Mouse (Mus musculus) neutrophil, adult 5-6 weeks (primary cell): ENCODE results near the gene Crhr1. TPM values are rescaled to one million over a fixed set of nuclear protein-coding genes. Genes with fewer than 3 reads are reported as not detected.
A peak's percentile ranks its signal among the peaks of the same experiment; 100 is the strongest.

Source experiments
- ATAC-seq: fragments of 151-379, 151-347 bp; 2 replicates; pipeline ENCODE4 v1.8.0; 2017; ENCODE audit warnings: mild to moderate bottlenecking, moderate TSS enrichment; ENCODE audit not compliant: insufficient number of reproducible peaks, poor library complexity, low FRiP score, severe bottlenecking; ENCODE audit errors: extremely low read depth
- total RNA-seq: library from RNA; stranded (forward); fragments of 200-1000 nt; gene quantifications from 2 replicates; pipeline ENCODE4 v1.2.3, GENCODE M21; 2017

Gene Crhr1
- total RNA-seq, 1 experiment from 2014 or later: not detected

DNA sequence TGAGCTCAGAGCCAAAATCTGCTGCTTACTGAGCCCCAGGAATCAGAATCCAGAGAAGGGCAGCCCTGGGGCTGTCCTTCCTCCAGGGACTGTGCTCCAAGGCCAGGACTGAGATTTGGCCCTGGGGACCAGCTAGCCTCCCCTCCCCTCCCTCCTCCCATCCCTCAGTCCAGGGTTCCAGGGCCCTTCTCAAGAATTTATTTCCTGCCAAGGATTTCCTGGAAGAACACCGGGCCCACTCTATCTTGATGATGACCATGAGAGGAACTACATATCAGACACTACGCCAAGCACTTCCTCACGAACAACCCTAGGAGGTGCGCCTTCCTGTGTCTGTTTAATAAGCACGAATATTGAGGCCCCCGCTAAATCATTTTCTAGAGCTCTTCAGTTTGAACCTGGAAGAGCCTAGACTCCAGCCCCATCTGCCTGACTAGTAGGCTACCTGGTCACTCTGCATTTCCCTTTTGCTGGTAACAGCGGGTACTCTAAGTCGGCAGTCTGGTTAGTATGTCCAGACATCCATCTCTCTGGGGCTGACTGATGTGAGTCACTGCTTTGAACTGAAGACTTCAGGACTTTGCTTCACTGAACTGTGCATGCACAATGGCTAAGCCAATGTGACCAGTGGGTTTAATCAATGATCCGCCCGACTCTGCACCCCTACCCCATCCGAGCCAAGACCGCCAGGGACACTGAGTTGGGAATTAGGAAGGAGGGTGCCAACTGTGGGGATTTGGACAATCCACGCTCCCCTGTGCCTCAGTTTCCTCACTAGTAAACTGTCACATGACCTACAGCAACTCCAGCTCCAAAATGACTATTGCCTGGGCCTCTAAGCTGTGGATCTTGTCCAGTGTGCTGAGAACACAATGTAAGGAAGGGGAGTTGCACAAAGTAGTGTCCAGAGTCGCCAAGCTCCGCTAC, 1.7 kb upstream of the Crhr1 start:
- no peak for ATAC-seq

DNA sequence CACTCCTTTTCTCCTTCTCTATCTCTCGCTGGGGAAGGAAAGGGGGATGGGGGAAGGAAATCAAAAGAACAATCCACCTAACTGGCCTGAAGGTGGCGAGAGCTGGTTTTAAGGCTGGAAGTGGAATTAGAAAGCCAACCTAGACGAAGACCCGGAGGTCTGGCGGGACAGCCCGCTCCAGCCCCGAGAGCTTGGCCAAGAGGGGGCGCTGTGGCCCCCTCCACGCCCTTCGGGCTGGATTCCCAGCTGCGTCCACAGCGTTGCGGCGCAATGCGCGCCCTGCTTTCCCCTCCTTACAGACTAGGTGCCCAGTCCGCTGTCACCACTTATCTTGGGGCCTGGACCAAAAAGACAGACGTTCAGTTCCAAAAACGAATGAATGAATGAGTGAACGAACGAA, 899 bp upstream of the Crhr1 start:
- ATAC-seq: no peak

DNA sequence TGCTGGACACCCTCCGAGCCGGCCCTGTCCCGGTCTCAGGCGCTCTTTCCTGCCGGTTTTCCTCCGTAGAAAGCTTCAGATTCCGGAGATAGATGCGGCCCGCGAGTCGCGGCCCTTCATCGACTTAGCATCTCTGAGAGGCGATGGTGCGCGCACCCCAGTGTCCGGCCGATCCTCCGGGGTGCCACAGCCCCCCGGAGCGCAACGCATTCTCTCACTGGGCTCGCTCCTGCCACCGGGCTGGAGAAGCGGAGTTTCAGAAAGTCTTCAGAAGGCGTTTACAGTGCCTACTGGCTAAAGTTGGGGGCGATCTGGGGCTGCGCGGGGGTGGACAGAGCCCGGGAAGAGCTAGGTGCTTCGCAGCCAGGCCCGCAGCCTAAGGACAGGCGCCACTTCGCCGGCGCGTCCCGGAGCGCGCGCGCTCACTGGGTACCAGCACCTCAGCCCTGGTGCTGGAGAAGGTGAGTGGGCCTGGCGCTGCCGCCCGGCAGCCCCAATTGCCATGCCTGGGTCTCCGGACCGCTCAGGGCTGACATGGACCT, 858 bp downstream of the Crhr1 start:
- no peak for ATAC-seq

DNA sequence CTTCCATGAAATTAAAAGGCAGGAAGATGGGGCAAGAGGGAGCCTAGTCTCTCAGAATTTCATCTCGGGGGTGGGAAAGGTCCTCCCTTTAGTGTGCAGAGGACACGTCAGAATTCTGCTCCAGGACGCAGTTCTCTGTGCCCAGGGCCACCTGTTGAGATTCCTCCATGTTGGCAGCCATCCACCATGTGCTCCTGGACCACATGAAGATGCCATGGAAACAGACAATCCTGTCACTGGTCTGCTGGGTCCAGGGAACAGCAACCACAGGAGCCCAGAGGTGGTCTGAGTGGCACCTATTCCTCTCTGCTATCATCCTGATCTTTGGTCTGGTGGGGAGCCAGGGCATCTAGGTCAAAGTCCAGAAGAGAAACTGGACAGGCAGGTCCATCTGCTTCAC, 6.3 kb downstream of the Crhr1 start:
- no peak for ATAC-seq

DNA sequence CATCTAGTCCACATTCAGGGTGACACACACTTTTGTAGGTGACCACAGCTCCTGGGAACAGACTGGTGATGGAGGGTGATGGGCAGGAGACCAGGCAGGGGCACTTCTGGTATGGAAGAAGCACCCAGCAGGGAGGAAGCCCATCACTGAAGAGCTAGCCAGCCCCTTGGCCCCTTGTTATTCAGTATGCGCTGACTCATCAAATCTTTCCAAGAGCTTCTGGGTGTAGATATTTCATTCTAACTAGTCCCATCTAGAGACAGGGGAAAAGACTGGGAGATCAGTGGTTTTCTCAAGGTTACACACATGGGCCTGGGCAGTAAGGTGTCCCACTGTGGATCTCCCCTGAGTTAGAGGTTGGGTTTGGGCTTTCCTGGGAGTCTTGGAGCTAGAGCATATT, 12.3 kb downstream of the Crhr1 start:
- no peak for ATAC-seq

DNA sequence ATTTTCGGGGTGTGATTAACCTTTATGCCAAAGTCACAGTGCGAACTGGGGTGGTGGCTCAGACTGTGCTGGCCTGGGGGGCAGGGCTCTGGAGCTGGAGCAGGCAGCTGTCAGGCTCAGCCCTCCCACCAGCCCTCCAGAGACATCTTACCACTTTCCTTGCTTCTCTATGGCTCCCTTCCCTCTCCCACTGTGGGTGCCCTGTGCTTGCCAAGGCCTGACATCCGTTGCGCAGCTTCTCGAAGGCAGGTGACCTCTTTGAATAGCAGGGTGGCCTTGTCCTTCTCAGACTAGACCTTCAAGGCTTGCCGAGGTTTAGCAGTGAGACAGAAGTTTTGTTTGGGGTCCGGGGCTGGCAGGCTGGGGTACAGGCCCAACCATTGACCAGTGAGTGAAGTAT, 16.1 kb downstream of the Crhr1 start:
- no peak for ATAC-seq

DNA sequence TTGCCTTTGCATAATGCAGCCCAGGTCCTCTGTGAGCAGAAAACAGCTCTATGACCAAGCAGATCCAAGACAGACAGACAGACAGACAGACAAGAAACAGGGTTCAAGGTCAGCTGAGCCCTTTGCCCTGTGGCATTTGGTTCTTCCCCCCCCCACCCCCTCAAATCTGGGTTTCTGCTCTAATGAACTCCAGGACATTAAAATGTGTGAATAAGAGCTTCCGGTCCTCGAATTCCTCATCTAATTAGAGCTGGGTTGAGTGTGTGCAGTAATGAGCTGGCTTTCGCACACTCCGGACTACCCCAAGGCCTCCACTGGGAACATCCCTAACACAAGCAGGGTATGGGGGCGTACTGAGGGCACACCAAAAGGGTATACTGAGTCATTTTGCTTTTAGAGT, 18.3 kb downstream of the Crhr1 start:
- no peak for ATAC-seq

DNA sequence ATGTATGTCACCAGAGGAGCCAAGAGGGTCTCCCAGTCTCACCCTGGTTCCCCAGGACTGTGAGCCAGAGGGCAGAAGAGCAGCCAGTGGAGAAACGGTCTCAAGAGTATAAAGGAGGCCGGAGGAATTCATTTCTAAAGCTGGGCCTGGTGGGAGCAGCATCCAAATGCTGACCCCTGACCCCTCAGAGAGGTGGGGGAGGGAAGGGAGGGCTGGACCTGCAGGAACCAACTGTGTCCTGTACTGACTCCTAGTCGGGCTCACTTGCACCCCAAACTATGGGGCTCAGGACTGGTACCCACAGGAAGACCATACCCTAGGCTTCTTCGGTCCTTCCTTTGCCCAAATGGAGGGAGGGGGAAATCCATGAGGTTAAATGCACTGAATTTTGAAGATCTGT, 21.7 kb downstream of the Crhr1 start:
- ATAC-seq: no peak

DNA sequence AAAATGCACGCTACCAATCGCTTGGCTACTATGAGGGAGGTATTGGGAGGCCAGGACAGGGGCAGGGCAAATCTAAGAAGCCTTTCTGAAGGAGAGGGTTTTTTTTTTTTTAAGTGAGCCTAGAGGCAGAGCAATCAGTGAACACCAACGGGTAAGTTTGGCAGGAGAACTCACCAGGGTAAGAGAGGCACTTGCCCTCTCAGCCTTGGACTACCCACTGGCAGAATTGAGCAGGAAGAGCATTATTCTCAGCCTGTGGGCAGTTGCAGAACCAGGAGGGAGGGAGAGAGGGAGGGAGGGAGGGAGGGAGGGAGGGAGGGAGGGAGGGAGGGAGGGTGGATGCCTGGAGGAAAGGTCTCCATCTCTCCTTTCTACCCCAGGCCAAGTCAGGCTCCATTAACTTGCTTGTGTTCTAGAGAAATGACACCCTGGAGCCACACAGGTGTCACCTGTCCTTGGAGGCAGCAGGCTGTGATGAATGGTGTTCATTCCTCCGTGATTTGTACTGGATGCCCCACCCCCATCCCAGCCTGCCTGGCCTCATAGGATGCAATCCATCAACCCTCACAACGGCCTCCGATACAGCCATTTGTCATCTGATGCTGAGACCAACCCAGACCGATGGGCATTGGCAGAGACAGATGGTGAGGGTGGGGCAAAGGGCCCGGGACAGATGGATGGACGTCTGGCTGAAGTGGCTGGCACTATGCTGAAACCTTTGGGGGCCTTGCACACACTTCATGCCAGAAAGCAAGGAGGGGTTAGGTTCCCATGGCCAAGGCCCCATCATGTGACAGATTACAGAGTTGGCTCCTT, 22.4 kb downstream of the Crhr1 start:
- no peak for ATAC-seq

DNA sequence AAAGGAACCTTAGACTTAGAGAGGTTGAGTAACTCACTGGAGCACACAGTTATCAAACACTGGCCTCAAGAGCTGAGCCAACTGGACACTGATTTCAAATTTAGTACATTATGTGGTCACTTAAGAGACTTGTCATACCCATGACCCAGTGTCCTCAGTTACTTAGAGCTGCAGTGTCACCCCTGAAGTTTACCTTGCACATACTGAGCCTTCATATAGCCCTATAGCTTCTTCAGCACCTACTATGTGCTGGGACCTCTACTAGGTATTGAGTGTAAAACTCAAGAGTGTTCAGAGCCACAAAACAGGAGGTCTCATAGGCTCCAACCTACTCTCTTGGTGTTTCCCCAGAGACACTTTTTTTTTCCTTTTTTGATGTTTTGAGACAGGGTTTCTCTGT, 23.2 kb downstream of the Crhr1 start:
- no peak for ATAC-seq

DNA sequence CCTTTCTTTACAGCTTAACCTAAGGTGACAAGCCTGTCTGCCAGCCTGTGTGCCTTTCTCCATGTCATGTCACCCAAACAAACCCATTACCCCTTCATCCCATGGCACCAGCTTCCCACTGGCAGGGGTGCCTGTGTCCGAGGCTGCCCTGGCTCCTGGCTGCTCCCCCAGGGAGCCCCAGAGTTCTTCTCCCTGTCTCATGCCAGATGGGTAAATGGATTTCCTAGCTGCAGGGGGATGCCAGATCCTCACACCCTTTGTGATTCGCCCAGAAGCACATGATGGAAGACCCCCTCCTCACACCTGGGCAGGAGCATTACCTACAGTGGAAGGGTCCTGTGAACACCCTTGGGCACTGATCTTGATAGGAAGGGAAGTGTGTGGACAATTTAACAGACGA, 23.7 kb downstream of the Crhr1 start:
- no peak for ATAC-seq

DNA sequence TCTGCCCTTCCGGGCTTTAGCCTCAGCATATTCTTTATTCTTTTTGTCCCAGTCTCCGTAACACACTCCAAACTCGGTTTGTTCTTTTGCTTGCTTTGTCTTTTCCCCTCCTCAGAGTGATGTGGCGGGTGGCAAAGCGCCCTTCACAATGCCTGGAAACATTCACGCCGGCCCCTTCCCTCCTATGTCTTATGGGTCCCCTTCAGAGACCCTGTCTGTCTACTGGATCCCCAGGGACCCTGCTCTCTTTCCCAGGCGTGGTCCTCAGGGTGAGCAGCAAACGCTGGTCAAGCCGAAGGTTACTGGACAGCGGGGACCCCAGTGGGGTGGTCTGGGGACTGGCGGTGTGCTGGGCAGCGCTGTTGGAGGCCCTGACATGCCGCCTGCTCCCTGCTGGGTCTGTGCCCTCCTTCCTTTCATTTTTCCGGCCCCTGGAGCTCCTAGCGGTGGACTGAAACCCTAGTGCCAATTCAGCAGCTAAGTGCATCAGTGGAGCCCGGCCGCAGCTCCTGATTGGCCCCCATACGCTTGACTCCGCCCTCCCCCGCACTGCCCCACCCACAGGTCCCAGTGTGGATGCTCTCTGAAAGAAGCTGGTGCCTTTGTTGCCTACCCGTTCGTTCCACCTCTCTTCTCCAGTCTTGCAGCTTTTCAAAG, 25.1 kb downstream of the Crhr1 start:
- ATAC-seq: no peak

DNA sequence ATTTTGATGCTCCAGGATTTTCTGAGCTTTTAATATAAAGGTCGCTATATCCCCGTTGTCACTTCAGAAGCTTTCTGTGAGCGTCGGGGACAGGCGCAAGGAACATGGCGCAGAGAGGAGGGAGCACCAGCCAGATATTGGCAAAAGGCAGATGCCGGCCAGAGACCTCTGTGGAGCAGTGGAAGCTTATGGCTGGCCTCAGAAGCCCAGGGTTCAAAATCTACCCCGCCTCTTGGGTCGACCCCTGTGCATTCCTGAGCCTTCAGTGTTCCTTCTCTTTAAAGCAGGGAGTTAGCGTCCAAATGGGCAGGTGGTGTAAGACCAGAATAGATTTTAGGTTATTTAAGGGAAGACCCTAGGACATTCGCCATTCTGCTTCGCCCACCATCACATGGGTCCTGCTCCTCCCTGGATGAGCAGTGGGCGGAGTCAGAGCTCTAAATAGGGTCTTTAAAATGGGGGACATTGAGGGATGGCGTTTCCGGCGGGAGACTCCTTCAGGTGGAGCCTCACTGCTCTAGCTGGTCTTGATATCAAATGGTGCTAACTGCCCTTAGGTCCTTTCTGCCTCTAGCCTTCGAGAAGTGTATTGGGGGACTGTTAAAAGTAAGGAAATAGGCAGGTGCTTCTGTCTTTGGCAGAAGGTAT, 25.7 kb downstream of the Crhr1 start:
- no peak for ATAC-seq

DNA sequence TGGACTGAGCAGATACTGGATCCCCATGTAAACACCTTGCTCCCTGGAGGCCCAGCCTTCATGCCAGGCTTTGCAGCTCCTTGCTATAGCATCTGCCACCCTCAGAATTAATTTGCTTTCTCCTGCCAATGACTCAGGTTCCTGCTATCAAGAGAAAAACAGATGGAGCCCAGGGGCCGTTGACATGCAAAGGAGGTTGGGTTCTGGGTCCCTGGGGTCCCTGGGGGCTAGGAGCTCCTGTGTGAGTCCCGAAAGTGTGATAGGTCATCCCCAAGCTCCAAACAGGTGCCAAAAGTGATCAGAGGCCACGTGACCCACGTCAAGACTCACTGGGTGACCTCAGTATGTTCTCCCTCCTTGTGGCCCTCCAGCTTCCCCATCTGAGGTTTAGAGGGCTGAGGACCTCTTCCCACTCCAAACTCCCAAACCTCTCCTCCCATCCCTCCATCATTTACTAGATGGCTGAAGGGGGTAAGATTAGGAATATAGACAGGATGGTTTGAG, 27.2 kb downstream of the Crhr1 start:
- ATAC-seq: no peak

DNA sequence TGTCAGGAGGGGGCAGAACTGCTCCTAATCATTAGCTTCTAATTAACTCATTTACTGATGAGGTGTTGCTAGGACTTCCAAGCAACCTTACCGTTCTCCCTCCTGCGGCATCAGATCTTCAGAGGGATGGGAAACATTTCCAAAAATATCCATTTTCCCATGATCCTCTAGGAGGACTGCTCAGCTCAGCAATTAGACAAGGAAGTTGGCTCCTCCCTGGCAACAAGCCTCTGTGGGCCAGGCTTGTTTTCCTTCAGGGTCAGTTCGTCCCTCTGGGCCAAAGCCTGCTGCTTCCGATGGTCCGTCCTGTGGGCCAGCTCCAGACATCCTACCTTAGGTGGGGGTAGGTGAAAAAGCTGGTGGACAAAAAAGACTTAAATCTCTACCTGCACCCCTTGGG, 28.5 kb downstream of the Crhr1 start:
- ATAC-seq: no peak

DNA sequence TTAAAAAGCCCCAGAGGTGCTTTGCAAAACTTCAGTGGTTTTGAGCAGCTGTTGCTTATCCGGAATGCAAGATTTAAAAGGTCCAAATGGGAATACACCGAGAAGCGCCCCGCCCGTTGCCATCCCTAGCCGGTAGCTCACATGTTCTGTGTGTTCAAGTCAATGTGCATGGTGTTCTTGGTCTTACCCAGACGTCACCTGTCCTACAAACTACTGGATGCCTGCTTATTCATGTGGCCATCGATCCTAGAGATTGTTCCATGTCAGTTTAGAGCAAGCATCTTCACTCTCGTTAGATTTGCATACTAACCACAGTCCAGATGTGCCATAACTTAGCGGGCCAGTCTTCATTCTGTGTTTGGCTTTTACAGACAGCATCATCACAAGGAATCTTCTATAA, 31.6 kb downstream of the Crhr1 start:
- ATAC-seq: no peak

DNA sequence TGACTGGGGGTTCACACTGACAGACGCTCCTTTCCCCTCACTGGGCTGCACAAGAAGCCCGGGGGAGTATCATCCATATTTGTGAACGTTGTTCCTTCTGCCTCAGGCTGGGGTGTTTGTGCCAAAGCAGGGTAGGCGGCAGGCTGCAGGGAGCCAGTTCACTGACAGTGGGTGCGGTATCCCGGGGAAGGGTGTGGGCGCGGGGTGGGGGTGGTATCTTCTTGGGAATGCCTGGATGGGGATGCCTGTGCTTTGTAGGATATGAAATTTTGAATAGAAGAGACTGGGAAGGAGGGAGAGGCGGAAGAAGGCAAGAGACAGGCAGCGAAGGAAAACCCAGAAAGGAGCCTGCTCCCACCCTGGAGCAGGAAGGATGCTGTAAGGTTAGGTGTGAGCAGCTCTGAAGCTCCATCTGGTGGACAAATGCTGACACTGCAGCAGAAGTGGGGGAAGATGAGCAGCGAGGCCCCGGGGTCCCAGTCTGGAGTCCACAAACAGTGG, 38.7 kb downstream of the Crhr1 start:
- ATAC-seq: 0 out of 2 replicates have a peak, but pooled peaks have one; percentile 28

DNA sequence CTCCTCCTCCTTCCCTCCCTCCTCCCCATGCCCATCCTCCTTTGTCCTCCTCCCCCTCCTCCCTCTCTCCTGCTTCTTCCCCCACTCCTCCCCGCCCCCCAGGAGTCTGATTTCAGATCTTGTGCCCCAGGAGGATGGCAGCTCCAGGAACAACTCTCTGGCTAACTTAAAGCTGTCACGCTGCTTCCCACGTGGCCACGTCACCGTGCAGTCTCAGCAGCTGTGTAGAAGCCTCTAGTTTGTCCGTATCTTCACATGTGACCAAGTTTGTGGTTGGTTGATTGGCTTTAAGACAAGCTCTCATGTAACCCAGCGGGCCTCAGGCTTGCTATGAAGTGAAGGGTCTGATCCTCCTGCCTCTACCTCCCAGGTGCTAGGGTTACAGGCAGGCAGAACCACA, 46.2 kb downstream of the Crhr1 start:
- no peak for ATAC-seq

DNA sequence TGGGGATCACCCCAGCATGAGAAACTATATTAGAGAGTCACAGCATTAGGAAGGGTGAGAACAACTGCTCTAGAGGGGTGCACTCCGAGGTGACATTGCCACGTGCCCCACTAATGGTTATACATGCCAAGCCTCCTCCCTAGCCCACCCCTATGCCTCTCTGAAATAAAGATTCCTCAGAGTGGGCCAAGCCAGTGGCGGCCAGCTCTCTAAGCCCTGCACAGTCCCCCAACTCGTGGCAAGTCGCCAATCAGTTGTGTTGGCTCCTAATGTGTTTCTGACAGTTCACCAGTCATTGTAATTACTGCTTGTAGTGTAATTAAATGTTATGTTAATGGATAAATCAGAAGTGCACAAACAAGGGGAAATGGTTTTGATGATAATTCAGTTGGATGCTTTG, 47.1 kb downstream of the Crhr1 start:
- no peak for ATAC-seq
